Mouse (Mus musculus) lung, adult 2 months (tissue): ENCODE measurements around the gene Igf2bp2. TPM values are rescaled to one million over a fixed set of nuclear protein-coding genes. Genes with fewer than 3 reads are reported as not detected.

Source experiments
- DNase-seq: peaks from one replicate; pipeline ENCODE4 v3.0.0; 2022
- H3K4me1 ChIP-seq: fragments of 200-500 bp; 2 replicates; pipeline ENCODE4 v1.6.1; 2011; ENCODE audit warnings: low read length; ENCODE audit not compliant: control insufficient read depth, insufficient read depth
- H3K4me3 ChIP-seq: fragments of 200-500 bp; replicated peaks from 2 replicates; pipeline ENCODE3; 2011; ENCODE audit warnings: low read depth, mild to moderate bottlenecking, control low read depth, low read length; ENCODE audit errors: extremely low read depth
- CTCF ChIP-seq: fragments of 200-500 bp; IDR thresholded peaks from 2 replicates; pipeline ENCODE4 v1.5.1; 2011; ENCODE audit warnings: mild to moderate bottlenecking, low read length, control low read depth; ENCODE audit not compliant: insufficient read depth
- POLR2A ChIP-seq: fragments of 200-500 bp; IDR thresholded peaks from 2 replicates; pipeline ENCODE4 v1.6.1; 2011; ENCODE audit warnings: low read depth, mild to moderate bottlenecking, control low read depth, low read length, borderline replicate concordance; ENCODE audit errors: extremely low read depth
- WGBS: fragments of 180-500 bp; shearing (Covaris S2); methylation state at CpG from one replicate; pipeline ENCODE4 v1.1.7; 2018; 5-methylcytosine and 5-hydroxymethylcytosine counted together
- polyA plus RNA-seq: library from polyadenylated mRNA; depleted of rRNA; stranded (reverse); fragments of >200 nt; gene quantifications from 2 replicates; pipeline ENCODE4 v1.2.3, GENCODE M21; 2012

Gene Igf2bp2
- polyA plus RNA-seq, 1 experiment: 5.0 TPM

GRCm38 (mm10) chr16:22128595-22128994, 34.5 kb downstream of the Igf2bp2 start:
- TF ChIP-seq POLR2A (no peak), CTCF (no peak)
- H3K4me3 ChIP-seq: no peak overlapping the region
- no peak for DNase-seq
- no peaks in the 10 kb centered on the region for H3K4me1 ChIP-seq
- whole genome bisulfite sequencing: 100% methylated on average over 2 of the region's 2 CpGs

GRCm38 (mm10) chr16:22127806-22128205, 35.3 kb downstream of the Igf2bp2 start:
- no peak for TF ChIP-seq POLR2A
- TF ChIP-seq CTCF: 0 out of 2 replicates have a peak, but pooled peaks have one; percentile 1
- Histone ChIP-seq H3K4me1 (no peaks in the 10 kb centered on the region), H3K4me3 (no peak overlapping the region)
- 100% methylated on average over 5 of the region's 5 CpGs for WGBS
- DNase-seq: no peak

DNA sequence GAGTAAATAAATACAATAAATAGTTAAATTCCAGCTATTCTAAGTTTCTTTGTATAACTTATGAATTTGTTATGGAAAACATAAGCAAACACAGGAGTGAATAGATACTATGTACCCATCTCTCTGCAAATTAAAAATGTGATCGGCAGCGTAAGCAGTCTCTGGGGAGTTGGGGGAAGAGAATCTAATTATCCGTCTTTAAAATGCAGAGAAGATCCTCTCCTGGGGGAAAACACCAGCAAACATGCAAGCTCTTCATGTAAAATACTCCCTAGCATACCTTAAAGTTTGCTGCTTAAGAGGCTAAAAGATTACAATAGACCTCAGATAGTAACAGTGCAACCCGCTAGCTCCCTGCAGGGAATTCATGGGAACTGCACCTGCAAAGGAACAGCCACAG, 36.2 kb downstream of the Igf2bp2 start:
- TF ChIP-seq POLR2A: no peak
- no peak for TF ChIP-seq CTCF
- no peak for DNase-seq
- no peak overlapping the region for H3K4me3 ChIP-seq
- no peaks in the 10 kb centered on the region for H3K4me1 ChIP-seq
- WGBS: 95% methylated on average over 4 of the region's 4 CpGs

DNA sequence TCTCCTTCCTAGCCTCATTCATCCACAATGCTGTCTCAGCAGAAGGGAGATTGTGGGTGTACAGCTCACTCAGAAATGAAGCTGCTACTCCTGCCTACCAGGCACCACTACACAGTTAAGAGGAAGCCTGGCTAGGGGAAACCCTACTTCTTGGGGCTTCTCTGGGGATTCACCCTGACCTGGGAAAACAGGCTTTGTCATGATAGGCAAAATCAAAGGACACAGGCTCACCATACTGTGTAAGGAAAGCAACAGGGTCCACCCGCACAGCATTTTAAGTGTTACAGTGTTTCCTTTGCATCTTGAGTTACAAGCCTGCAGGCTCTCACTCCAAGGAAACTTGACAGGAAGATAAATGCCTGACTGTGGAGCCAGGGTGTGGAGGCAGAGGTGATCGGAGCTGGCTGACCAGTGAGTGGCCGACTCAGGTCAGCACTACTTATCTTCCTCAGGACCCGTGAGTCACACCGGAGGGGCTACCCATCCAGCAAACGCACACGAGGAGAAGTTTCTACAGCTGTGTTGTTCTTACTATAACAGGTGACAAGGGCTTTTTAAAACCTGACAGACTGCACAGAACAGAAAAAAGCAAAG, 38.7 kb downstream of the Igf2bp2 start:
- Histone ChIP-seq H3K4me1 (no peaks in the 10 kb centered on the region), H3K4me3 (no peak overlapping the region)
- no peak for DNase-seq
- WGBS: 35% methylated on average over 7 of the region's 7 CpGs
- TF ChIP-seq POLR2A (no peak), CTCF (no peak)

DNA sequence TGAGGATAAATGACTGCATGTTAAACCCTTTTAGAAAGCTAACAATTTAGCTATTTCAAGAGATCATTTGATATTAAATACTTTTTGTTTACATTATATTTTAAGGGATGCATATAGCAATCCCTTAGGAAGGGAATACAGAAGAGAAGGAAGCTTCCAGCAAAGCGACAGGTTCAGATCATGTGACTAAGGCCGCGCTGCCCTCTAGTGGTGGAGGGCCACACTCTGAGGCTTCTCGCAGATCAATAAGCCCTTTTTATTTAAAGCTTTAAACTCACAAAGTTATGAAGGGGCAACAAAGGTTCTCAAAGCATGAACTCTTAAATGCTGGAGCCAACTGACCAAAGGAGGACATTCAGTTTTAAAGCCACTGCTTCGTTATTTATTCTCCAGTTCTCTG, 39.4 kb downstream of the Igf2bp2 start:
- 28% methylated on average over 5 of the region's 5 CpGs for WGBS

GRCm38 (mm10) chr16:22121109-22121508, 42.0 kb downstream of the Igf2bp2 start:
- WGBS: 73% methylated on average over 8 of the region's 8 CpGs
- no peak for DNase-seq
- no peak overlapping the region for H3K4me3 ChIP-seq
- no peak for TF ChIP-seq POLR2A
- TF ChIP-seq CTCF: no peak
- H3K4me1 ChIP-seq: no peaks in the 10 kb centered on the region

More for the DNA sequence above, 39.4 kb downstream of the Igf2bp2 start:
- Histone ChIP-seq H3K4me1 (no peaks in the 10 kb centered on the region), H3K4me3 (no peak overlapping the region)
- TF ChIP-seq POLR2A (no peak), CTCF (peak; percentile 86)
- DNase-seq: peak; percentile 57

DNA sequence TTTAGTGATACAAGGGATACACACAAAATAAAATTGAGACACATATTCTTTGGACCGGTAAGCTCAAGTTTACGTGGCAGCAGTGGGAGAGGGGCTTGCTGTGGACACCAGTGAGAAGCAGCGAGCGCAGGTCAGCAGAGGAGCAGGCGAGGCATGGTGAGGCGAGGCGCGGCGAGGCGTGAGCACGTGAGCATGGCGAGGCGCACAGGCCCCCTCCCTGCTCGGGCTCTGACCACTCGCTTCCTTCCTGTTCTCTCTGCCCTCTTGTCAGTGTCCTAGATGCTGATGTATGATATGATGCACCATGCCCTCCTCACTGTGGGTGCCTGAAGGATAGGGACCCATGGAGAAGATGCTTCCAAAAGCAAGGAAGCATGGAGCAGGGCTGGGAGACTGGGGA, 43.6 kb downstream of the Igf2bp2 start:
- TF ChIP-seq CTCF: no peak
- TF ChIP-seq POLR2A: no peak
- no peak for DNase-seq
- H3K4me1 ChIP-seq: no peaks in the 10 kb centered on the region
- no peak overlapping the region for H3K4me3 ChIP-seq
- WGBS: 84% methylated on average over 15 of the region's 15 CpGs

- WGBS: 61% methylated on average over 14 of the region's 14 CpGs
- DNase-seq: no peak
- Histone ChIP-seq H3K4me1 (no peaks in the 10 kb centered on the region), H3K4me3 (no peak overlapping the region)
- TF ChIP-seq POLR2A (no peak), CTCF (no peak)
These were observed 44.2 kb downstream of the Igf2bp2 start for GRCm38 (mm10) chr16:22118716-22119501.

DNA sequence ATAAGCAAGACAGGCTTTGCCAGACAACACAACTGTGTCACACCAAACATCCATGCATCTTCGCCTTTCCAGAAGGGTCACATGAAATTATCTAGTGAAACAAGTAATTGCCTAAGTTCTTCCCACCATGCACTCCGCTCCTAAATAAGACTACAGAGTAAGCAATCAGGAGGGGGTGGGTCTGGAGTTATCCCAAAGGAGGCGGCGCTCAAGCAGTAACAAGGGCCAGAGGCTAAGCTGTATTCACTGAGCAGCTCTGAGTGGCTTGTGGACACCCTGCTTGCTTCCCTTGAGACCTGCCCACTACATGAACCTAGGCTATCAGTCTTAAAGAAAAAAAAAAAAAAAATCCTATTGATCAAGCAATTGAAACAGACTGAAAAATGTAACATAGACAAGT, 44.9 kb downstream of the Igf2bp2 start:
- Histone ChIP-seq H3K4me1 (no peaks in the 10 kb centered on the region), H3K4me3 (no peak overlapping the region)
- TF ChIP-seq POLR2A (no peak), CTCF (no peak)
- WGBS: 83% methylated on average over 4 of the region's 4 CpGs
- no peak for DNase-seq

- 92% methylated on average over 4 of the region's 4 CpGs for WGBS
- TF ChIP-seq CTCF (no peak), POLR2A (no peak)
- Histone ChIP-seq H3K4me3 (no peak overlapping the region), H3K4me1 (no peaks in the 10 kb centered on the region)
- no peak for DNase-seq
These were observed 46.4 kb downstream of the Igf2bp2 start for GRCm38 (mm10) chr16:22116748-22117147.
